Mouse (Mus musculus) ES-Bruce4 (cell line): ENCODE measurements around the gene Rasal2.

ENCODE experiments used
- CTCF ChIP-seq: IDR thresholded peaks from one replicate; pipeline ENCODE4 v1.8.1; 2011; ENCODE audit warnings: low read depth, low read length
- POLR2A ChIP-seq: IDR thresholded peaks from one replicate; pipeline ENCODE4 v1.8.1; 2011; ENCODE audit warnings: low read length; ENCODE audit not compliant: insufficient read depth

- TF ChIP-seq CTCF, result no peak
- no peak for TF ChIP-seq POLR2A
Measured at GRCm38 (mm10) chr1:157181081-157181480, 231.3 kb downstream of the Rasal2 start.
